Mouse (Mus musculus): ENCODE measurements around the gene Atp5d. TPM values are rescaled to one million over a fixed set of nuclear protein-coding genes. Genes with fewer than 3 reads are reported as not detected.
A peak's percentile ranks its signal among the peaks of the same experiment; 100 is the strongest.

Atp5d gene
- total and polyA plus RNA-seq, 3 experiments = 1,015 to 1,938 (median 1,150) TPM

DNA sequence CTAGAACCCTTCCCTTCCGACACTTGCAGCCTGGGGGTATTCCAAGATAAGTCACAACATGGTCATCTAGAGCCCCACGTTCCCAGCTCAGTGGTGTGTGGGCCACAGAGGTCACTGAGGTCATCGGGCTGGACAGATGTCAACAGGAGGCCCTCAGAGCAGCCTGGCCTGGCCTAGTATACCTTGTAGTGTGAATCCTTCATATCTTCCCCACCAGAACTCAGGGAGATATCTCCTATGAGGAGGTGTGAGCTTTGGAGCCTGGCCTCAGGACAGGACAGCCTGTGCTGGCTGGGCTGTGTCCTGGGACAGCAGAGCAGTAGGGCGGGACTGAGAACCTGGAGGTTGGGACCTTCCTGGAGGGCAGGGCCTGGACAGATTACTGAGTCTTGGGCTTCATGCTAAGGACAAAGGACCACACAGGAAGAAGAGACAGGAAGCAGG, 8.2 kb downstream of the Atp5d start:
- H3K4me3 ChIP-seq = no peak overlapping the region
- DNase-seq = peak; percentile 69 to 79
- intact Hi-C loops (cut with DNase I) = loop anchor here (2.0 kb wide), 1 partner anchor 78 kb away; no protein-coding TSS in a partner anchor
- H3K9ac ChIP-seq (ENCODE audit: low read depth, low read length) = peak overlapping the region; percentile 95
- no peaks in the 10 kb centered on the region for H3K27me3 ChIP-seq (ENCODE audit: control insufficient read depth, insufficient read depth, low read length)
- H3K36me3 ChIP-seq (ENCODE audit: control insufficient read depth, insufficient read depth, low read length) = no peaks in the 10 kb centered on the region
- H3K27ac ChIP-seq = peak overlapping the region; percentile 93
- peak; percentile 100 for TF ChIP-seq EP300 (IDR thresholded peaks at IDR 0.05; ENCODE audit: insufficient read depth, low read depth, low read length)
- TF ChIP-seq POLR2A (IDR thresholded peaks at IDR 0.05; ENCODE audit: insufficient read depth, low read depth, low read length) = no peak; the same call in 1 of the 2 replicates
- TF ChIP-seq CTCF (IDR thresholded peaks at IDR 0.05) = no peak
- WGBS = 33% methylated on average over 4 of the region's 4 CpGs
- peaks cover 6% of the 10 kb centered on the region for H3K79me2 ChIP-seq (replicated peaks; ENCODE audit: control insufficient read depth, insufficient read depth, low read length)
- peaks cover 16% of the 10 kb centered on the region for H3K4me1 ChIP-seq (ENCODE audit: control insufficient read depth, insufficient read depth, low read length)

DNA sequence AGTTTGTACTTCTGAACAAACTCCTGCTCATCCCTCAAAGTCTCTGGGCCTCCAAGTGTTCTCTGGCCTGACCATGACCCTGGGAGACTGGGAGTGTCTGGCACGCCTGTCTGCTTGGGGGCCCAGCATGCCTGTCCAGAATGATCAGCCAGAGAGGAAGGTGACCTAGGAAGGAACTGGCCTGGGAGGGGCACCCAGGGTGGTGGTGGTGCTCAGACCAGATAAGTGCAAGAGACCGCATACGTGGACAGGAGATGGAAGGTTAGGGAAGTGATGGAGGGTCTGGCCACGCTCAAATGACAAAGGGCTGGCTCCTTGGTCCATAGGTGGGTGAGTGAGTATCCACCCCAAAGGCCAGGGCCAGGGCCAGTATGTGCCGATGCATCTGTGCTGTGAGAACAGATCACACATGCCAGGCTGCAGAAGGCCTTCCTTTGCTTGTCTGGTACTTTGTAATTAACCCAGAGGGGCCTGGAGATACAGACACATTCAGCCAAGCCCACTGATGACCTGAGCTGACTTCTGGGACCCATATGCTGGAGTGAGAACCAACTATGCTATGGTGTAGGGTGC, 8.8 kb downstream of the Atp5d start:
- WGBS = 29% methylated on average over 5 of the region's 5 CpGs

DNA sequence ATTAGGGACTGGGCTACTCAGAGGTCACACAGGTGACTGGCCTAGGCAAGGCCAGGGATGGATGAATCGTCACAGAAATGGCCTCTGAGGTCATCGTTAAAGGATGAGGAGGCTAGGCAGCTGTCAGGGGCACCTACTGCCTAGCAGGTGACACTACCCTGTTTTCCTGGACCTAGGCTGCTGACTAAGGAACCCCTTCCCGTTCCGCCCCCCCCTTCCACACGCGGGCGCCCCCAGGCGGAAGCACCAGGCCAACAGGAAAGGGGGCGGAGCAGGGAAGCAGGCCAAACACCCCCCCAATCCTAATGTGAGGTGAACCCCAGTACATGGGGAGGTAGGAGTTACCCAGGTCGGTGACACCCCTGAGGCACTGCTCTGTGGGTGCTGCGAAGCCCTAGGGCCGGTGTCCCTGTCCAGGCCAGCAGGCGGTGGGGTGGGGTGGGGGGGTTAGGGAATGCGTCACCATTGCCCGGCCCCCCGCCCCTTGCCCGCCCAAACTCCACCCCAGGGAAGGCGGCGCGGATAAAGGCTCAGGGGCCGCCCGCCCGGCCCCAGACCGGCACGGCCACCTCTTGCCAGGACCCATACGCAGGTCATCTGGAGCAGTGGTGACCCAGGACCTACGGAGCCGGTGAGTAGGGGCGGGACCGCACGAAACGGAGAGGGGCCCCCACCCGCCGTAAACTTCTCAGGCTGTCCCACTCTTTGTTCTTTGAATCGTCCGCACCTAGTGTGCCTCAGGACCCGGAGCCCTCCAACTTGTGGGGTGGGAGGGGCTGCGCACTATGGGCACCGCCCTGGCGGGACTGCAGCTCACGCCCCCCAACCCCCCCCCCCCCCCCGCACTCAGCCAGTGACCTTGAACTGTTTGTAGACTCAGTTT, 9.5 kb downstream of the Atp5d start, which contains the start of gene Midn:
TSS of gene Midn (plus strand) at position 554 of the 883 bp plus-strand sequence.
- Histone ChIP-seq H3K9ac (ENCODE audit: low read depth, low read length) (peak within 1 kb of the TSS; percentile 95), H3K4me3 (peak within 1 kb of the TSS; percentile 66), H3K27me3 (ENCODE audit: control insufficient read depth, insufficient read depth, low read length) (no peaks in the 10 kb centered on the region), H3K79me2 (replicated peaks; ENCODE audit: control insufficient read depth, insufficient read depth, low read length) (peaks cover 4% of the 10 kb centered on the region), H3K27ac (peak within 1 kb of the TSS; percentile 93), H3K4me1 (ENCODE audit: control insufficient read depth, insufficient read depth, low read length) (peaks cover 20% of the 10 kb centered on the region), H3K36me3 (ENCODE audit: control insufficient read depth, insufficient read depth, low read length) (peaks cover 8% of the 10 kb centered on the region)
- intact Hi-C loops (cut with DNase I) = loop anchor here (2.0 kb wide), 1 partner anchor 77 kb away; no protein-coding TSS in a partner anchor
- WGBS = under 1% methylated on average over 42 of the region's 42 CpGs
- DNase-seq = peak; percentile 92
- TF ChIP-seq CTCF (IDR thresholded peaks at IDR 0.05) (peak; percentile 72), POLR2A (IDR thresholded peaks at IDR 0.05; ENCODE audit: insufficient read depth, low read depth, low read length) (peak; percentile 98), EP300 (IDR thresholded peaks at IDR 0.05; ENCODE audit: insufficient read depth, low read depth, low read length) (peak; percentile 89)

More for the DNA sequence above, 8.8 kb downstream of the Atp5d start:
- intact Hi-C loops (cut with DNase I) = loop anchor here (2.0 kb wide), 1 partner anchor 78 kb away; no protein-coding TSS in a partner anchor
- Histone ChIP-seq H3K27ac (peak overlapping the region; percentile 93), H3K4me1 (ENCODE audit: control insufficient read depth, insufficient read depth, low read length) (peaks cover 18% of the 10 kb centered on the region), H3K36me3 (ENCODE audit: control insufficient read depth, insufficient read depth, low read length) (peaks cover 2% of the 10 kb centered on the region), H3K79me2 (replicated peaks; ENCODE audit: control insufficient read depth, insufficient read depth, low read length) (peaks cover 6% of the 10 kb centered on the region), H3K27me3 (ENCODE audit: control insufficient read depth, insufficient read depth, low read length) (no peaks in the 10 kb centered on the region), H3K9ac (ENCODE audit: low read depth, low read length) (peak overlapping the region; percentile 95), H3K4me3 (peak overlapping the region; percentile 66; the same call in 1 of the 2 replicates)
- no peak for TF ChIP-seq CTCF (IDR thresholded peaks at IDR 0.05)
- no peak for TF ChIP-seq EP300 (IDR thresholded peaks at IDR 0.05; ENCODE audit: insufficient read depth, low read depth, low read length)
- no peak; the same call in 1 of the 2 replicates for TF ChIP-seq POLR2A (IDR thresholded peaks at IDR 0.05; ENCODE audit: insufficient read depth, low read depth, low read length)
- peak; percentile 53 to 60 for DNase-seq

DNA sequence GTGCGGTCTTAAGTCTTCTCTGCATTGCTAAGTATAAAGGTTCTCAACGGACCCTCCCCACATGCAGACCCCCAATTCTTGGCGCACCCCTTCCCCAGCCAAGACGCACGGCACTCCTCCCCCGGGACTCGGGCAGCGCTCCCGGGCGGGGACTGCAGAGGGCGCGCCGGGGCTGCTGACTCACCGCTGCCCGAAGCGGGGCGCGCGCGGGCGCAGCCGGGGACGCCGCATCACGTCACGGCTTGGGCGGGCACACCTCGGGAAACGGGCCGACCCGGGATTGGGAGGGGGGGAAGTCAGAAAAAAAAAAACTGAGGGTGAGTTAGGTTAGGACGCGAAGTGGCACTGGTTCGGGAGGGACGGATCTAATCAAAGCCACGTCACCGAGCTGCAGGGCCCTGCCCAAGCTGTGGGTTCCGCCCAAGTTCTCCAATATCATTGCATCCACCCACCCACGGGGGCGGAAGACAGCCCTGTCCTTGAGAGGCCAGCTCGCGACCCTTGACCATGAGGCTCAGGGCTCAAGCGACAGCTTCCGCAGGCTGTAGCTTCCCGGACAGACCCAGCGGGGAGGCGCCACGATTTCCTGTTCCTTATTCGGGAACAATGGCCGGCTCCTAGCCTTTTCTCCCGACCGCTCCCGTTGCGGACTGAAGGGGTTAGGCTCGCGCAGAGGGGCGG, 10.3 kb downstream of the Atp5d start:
- Histone ChIP-seq H3K4me1 (ENCODE audit: control insufficient read depth, insufficient read depth, low read length) (peaks cover 22% of the 10 kb centered on the region), H3K36me3 (ENCODE audit: control insufficient read depth, insufficient read depth, low read length) (peaks cover 12% of the 10 kb centered on the region)

More for the DNA sequence above, 10.3 kb downstream of the Atp5d start:
- TF ChIP-seq CTCF (IDR thresholded peaks at IDR 0.05) = peak; percentile 84
- TF ChIP-seq POLR2A (IDR thresholded peaks at IDR 0.05; ENCODE audit: insufficient read depth, low read depth, low read length) = peak; percentile 43; the same call in 1 of the 2 replicates
- peak; percentile 65; the same call in 1 of the 2 replicates for TF ChIP-seq EP300 (IDR thresholded peaks at IDR 0.05; ENCODE audit: insufficient read depth, low read depth, low read length)
- H3K27ac ChIP-seq = peak overlapping the region; percentile 93
- no peaks in the 10 kb centered on the region for H3K27me3 ChIP-seq (ENCODE audit: control insufficient read depth, insufficient read depth, low read length)
- H3K9ac ChIP-seq (ENCODE audit: low read depth, low read length) = peak overlapping the region; percentile 95
- peaks cover 4% of the 10 kb centered on the region for H3K79me2 ChIP-seq (replicated peaks; ENCODE audit: control insufficient read depth, insufficient read depth, low read length)
- peak overlapping the region; percentile 66 for H3K4me3 ChIP-seq
- peak; percentile 96 to 97 for DNase-seq
- intact Hi-C loops (cut with DNase I) = no loop called here
- 1% methylated on average over 57 of the region's 57 CpGs for WGBS
